Mouse (Mus musculus) cerebellum, adult 11 months (tissue): ENCODE results near the gene Cntnap5c.

ENCODE experiments used
- DNase-seq: peaks from one replicate; pipeline ENCODE4 v3.0.0; 2022

Cntnap5c gene

GRCm38 (mm10) chr17:58004491-58004890 lies 235.1 kb downstream of the Cntnap5c start:
- no peak for DNase-seq

GRCm38 (mm10) chr17:58041178-58041577 lies 271.8 kb downstream of the Cntnap5c start:
- no peak for DNase-seq

GRCm38 (mm10) chr17:58045149-58045548 lies 275.8 kb downstream of the Cntnap5c start:
- DNase-seq = no peak

- no peak for DNase-seq
Measured at GRCm38 (mm10) chr17:58069912-58070311, 300.5 kb downstream of the Cntnap5c start.

- DNase-seq = no peak
Measured at GRCm38 (mm10) chr17:58082676-58083075, 313.3 kb downstream of the Cntnap5c start.

- DNase-seq = no peak
Measured at GRCm38 (mm10) chr17:58104505-58104904, 335.1 kb downstream of the Cntnap5c start.

GRCm38 (mm10) chr17:58107901-58108300 lies 338.5 kb downstream of the Cntnap5c start:
- no peak for DNase-seq

- DNase-seq = no peak
Measured at GRCm38 (mm10) chr17:58108335-58108734, 339.0 kb downstream of the Cntnap5c start.

GRCm38 (mm10) chr17:58187171-58187570 lies 417.8 kb downstream of the Cntnap5c start:
- DNase-seq = no peak

GRCm38 (mm10) chr17:58201148-58201547 lies 431.8 kb downstream of the Cntnap5c start:
- DNase-seq = no peak

- no peak for DNase-seq
Measured at GRCm38 (mm10) chr17:58268058-58268457, 498.7 kb downstream of the Cntnap5c start.

- DNase-seq = no peak
Measured at GRCm38 (mm10) chr17:58351310-58351709, 581.9 kb downstream of the Cntnap5c start.

- no peak for DNase-seq
Measured at GRCm38 (mm10) chr17:58356224-58356623, 586.9 kb downstream of the Cntnap5c start.

GRCm38 (mm10) chr17:58363582-58364267 lies 594.4 kb downstream of the Cntnap5c start:
- DNase-seq = no peak

GRCm38 (mm10) chr17:58370089-58370488 lies 600.7 kb downstream of the Cntnap5c start:
- no peak for DNase-seq

- no peak for DNase-seq
Measured at GRCm38 (mm10) chr17:58407769-58408168, 638.4 kb downstream of the Cntnap5c start.

GRCm38 (mm10) chr17:58408756-58409155 lies 639.4 kb downstream of the Cntnap5c start:
- DNase-seq = no peak

GRCm38 (mm10) chr17:58437443-58437842 lies 668.1 kb downstream of the Cntnap5c start:
- DNase-seq = no peak
